Mouse (Mus musculus) neural tube, embryonic 14.5 days (tissue): ENCODE results near the gene Plekha3. TPM values are rescaled to one million over a fixed set of nuclear protein-coding genes. Genes with fewer than 3 reads are reported as not detected.

Experiments used
- ATAC-seq: fragments of 200-750 bp; cut with Nextera tagmentation; 2 replicates; pipeline ENCODE4 v1.8.0; 2017; ENCODE audit warnings: low read depth, mild to moderate bottlenecking, moderate TSS enrichment, moderate library complexity
- H3K27ac ChIP-seq: fragments of 300-500 bp; sonication (generic); 2 replicates; pipeline ENCODE4 v1.5.1; 2014; ENCODE audit warnings: low read depth, mild to moderate bottlenecking, control low read depth, low read length, moderate library complexity, mixed read lengths
- H3K27me3 ChIP-seq: fragments of 300-500 bp; sonication (generic); 2 replicates; pipeline ENCODE4 v1.6.1; 2014; ENCODE audit warnings: low read length; ENCODE audit not compliant: control insufficient read depth, insufficient read depth
- H3K36me3 ChIP-seq: fragments of 300-500 bp; sonication (generic); 2 replicates; pipeline ENCODE4 v1.6.1; 2014; ENCODE audit warnings: low read length, mixed read lengths; ENCODE audit not compliant: control insufficient read depth, insufficient read depth
- H3K4me1 ChIP-seq: fragments of 300-500 bp; sonication (generic); 2 replicates; pipeline ENCODE4 v1.6.1; 2014; ENCODE audit warnings: low read length; ENCODE audit not compliant: control insufficient read depth, insufficient read depth
- H3K4me2 ChIP-seq: fragments of 300-500 bp; sonication (generic); 2 replicates; pipeline ENCODE4 v1.6.1; 2014; ENCODE audit warnings: mild to moderate bottlenecking, low read depth, low read length, control low read depth
- H3K4me3 ChIP-seq: fragments of 300-500 bp; sonication (generic); 2 replicates; pipeline ENCODE4 v1.5.1; 2014; ENCODE audit warnings: low read depth, low read length, control low read depth, mixed read lengths
- H3K9ac ChIP-seq: fragments of 300-500 bp; sonication (generic); replicated peaks from 2 replicates; pipeline ENCODE4 v1.6.1; 2014; ENCODE audit warnings: low read depth, mild to moderate bottlenecking, control low read depth, low read length, mixed read lengths
- H3K9me3 ChIP-seq: fragments of 300-500 bp; sonication (generic); 2 replicates; pipeline ENCODE4 v1.6.1; 2016; ENCODE audit warnings: low read length; ENCODE audit not compliant: control insufficient read depth
- WGBS: fragments of 180-500 bp; shearing (Covaris S2); extraction: QIAGEN DNeasy Blood & Tissue Kit; methylation state at CpG from one replicate; pipeline ENCODE4 v1.1.7; 2014; 5-methylcytosine and 5-hydroxymethylcytosine counted together
- polyA plus RNA-seq: library from polyadenylated mRNA; unstranded; fragments of >200 nt; fragmentation: Nextera tagmentation; extraction: Ambion mirVana; gene quantifications from 2 replicates; pipeline ENCODE4 v1.2.1, GENCODE M21; 2014

Gene Plekha3
- 11.4 and 14.5 TPM in 2 replicates for polyA plus RNA-seq

- Histone ChIP-seq H3K4me2 (peak within 1 kb of the TSS; percentile 75), H3K27ac (peak within 1 kb of the TSS; percentile 73), H3K9me3 (no peaks in the 10 kb centered on the region), H3K27me3 (no peaks in the 10 kb centered on the region), H3K4me1 (peaks cover 27% of the 10 kb centered on the region), H3K4me3 (peak within 1 kb of the TSS; percentile 82), H3K9ac (peak within 1 kb of the TSS; percentile 88), H3K36me3 (0 out of 2 replicates have a peak, but pooled peaks cover 4% of the 10 kb centered on the region)
- peak; percentile 75 for ATAC-seq
- WGBS, result 5% methylated on average over 44 of the region's 52 CpGs
These were observed at the start of gene Plekha3 for GRCm38 (mm10) chr2:76674725-76675427. Plekha3 (plus strand) TSS chr2:76675281.

GRCm38 (mm10) chr2:76630293-76630692, 44.8 kb upstream of the Plekha3 start:
- WGBS, result 96% methylated on average over 12 of the region's 12 CpGs
- no peaks in the 10 kb centered on the region for H3K9me3 ChIP-seq

GRCm38 (mm10) chr2:76631600-76631999, 43.5 kb upstream of the Plekha3 start:
- Histone ChIP-seq H3K27ac (no peak overlapping the region), H3K4me1 (no peaks in the 10 kb centered on the region), H3K36me3 (peaks cover 57% of the 10 kb centered on the region), H3K4me3 (no peak overlapping the region), H3K4me2 (no peak overlapping the region), H3K9ac (no peak overlapping the region), H3K27me3 (no peaks in the 10 kb centered on the region), H3K9me3 (no peaks in the 10 kb centered on the region)
- no peak for ATAC-seq
- WGBS, result 90% methylated on average over 4 of the region's 4 CpGs

More at GRCm38 (mm10) chr2:76630293-76630692, 44.8 kb upstream of the Plekha3 start:
- no peak overlapping the region for H3K4me3 ChIP-seq
- H3K36me3 ChIP-seq, result peaks cover 45% of the 10 kb centered on the region
- ATAC-seq, result no peak
- H3K27me3 ChIP-seq, result no peaks in the 10 kb centered on the region
- no peaks in the 10 kb centered on the region for H3K4me1 ChIP-seq
- H3K9ac ChIP-seq, result no peak overlapping the region
- H3K27ac ChIP-seq, result no peak overlapping the region
- no peak overlapping the region for H3K4me2 ChIP-seq

DNA sequence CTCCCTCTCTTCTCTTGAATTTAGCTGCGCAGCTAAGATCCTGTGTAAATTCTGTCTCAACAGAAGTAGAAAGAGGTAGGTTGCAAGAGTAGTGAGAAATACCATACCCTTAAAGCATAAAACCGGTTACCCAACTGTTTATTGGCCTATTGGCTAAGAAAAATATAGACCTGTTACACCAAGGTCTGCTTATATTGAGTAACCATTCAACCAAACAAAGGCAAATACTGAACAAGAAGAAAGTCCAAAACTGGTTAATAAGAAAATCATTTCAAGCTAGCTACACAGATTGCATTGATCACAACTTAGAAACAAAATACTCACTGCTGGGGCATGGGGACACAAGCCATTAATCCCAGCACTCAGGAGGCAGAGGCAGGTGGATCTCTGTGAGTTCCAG, 35.4 kb upstream of the Plekha3 start:
- H3K36me3 ChIP-seq, result peaks cover 55% of the 10 kb centered on the region
- no peak for ATAC-seq
- 95% methylated on average over 2 of the region's 2 CpGs for WGBS

GRCm38 (mm10) chr2:76643801-76644200, 31.3 kb upstream of the Plekha3 start:
- peaks cover 8% of the 10 kb centered on the region for H3K4me1 ChIP-seq
- ATAC-seq, result no peak

More for the DNA sequence above, 35.4 kb upstream of the Plekha3 start:
- no peak overlapping the region for H3K27ac ChIP-seq
- no peaks in the 10 kb centered on the region for H3K9me3 ChIP-seq
- H3K4me3 ChIP-seq, result no peak overlapping the region
- H3K4me1 ChIP-seq, result no peaks in the 10 kb centered on the region
- H3K27me3 ChIP-seq, result no peaks in the 10 kb centered on the region
- no peak overlapping the region for H3K4me2 ChIP-seq
- H3K9ac ChIP-seq, result no peak overlapping the region

GRCm38 (mm10) chr2:76647441-76647869, 27.6 kb upstream of the Plekha3 start:
- Histone ChIP-seq H3K27ac (peak overlapping the region; percentile 91), H3K36me3 (no peaks in the 10 kb centered on the region), H3K4me1 (peaks cover 8% of the 10 kb centered on the region), H3K9ac (peak overlapping the region; percentile 81), H3K9me3 (no peaks in the 10 kb centered on the region), H3K4me3 (peak overlapping the region; percentile 79), H3K27me3 (no peaks in the 10 kb centered on the region), H3K4me2 (peak overlapping the region; percentile 77)
- 2% methylated on average over 29 of the region's 32 CpGs for WGBS
- peak; percentile 67 for ATAC-seq

More at GRCm38 (mm10) chr2:76643801-76644200, 31.3 kb upstream of the Plekha3 start:
- no peak overlapping the region for H3K27ac ChIP-seq
- no peaks in the 10 kb centered on the region for H3K9me3 ChIP-seq
- no peak overlapping the region for H3K4me2 ChIP-seq
- H3K27me3 ChIP-seq, result no peaks in the 10 kb centered on the region
- H3K36me3 ChIP-seq, result peaks cover 31% of the 10 kb centered on the region
- H3K4me3 ChIP-seq, result no peak overlapping the region
- no peak overlapping the region for H3K9ac ChIP-seq

GRCm38 (mm10) chr2:76647883-76648570, 27.1 kb upstream of the Plekha3 start, which contains the start of the genes Prkra and Pjvk:
Prkra (minus strand) TSS chr2:76648015.
Pjvk (plus strand) TSS chr2:76648476.
- ATAC-seq, result peak; percentile 98

DNA sequence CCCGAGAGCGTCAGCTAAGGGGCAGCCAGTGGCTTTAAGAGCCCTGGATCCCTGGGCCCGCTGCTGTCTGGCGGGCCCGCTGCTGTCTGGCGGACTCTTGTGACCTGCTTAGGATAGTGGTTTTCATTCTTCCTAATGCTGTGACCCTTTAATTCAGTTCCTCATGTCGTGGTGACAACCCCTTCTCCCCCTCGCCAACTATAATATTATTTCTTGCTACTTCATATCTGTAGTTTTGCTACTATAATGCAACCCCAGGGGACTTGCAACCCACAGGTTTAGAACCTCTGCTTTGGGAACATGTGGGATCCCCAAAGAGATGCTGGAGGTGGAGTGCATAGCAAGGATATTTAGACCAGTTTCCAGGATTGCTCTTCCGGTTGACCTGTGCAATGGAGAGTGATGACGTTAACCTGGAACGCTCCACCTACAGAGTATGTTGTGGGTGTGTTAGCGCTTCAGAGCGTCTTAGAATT, 26.4 kb upstream of the Plekha3 start:
- H3K4me3 ChIP-seq, result peak overlapping the region; percentile 79; the same call in 1 of the 2 replicates
- H3K27ac ChIP-seq, result peak overlapping the region; percentile 91
- no peaks in the 10 kb centered on the region for H3K36me3 ChIP-seq
- peak overlapping the region; percentile 44 for H3K4me2 ChIP-seq
- WGBS, result 30% methylated on average over 13 of the region's 13 CpGs
- H3K9me3 ChIP-seq, result no peaks in the 10 kb centered on the region
- peak overlapping the region; percentile 81 for H3K9ac ChIP-seq
- peak; percentile 34; the same call in 1 of the 2 replicates for ATAC-seq
- peaks cover 8% of the 10 kb centered on the region for H3K4me1 ChIP-seq
- no peaks in the 10 kb centered on the region for H3K27me3 ChIP-seq

More at GRCm38 (mm10) chr2:76647883-76648570, 27.1 kb upstream of the Plekha3 start, which contains the start of the genes Prkra and Pjvk:
- Histone ChIP-seq H3K36me3 (no peaks in the 10 kb centered on the region), H3K27ac (peak within 1 kb of the TSS; percentile 91), H3K9ac (peak within 1 kb of the TSS; percentile 81), H3K4me3 (peak within 1 kb of the TSS; percentile 79), H3K4me2 (peak within 1 kb of the TSS; percentile 77), H3K9me3 (no peaks in the 10 kb centered on the region), H3K27me3 (no peaks in the 10 kb centered on the region), H3K4me1 (peaks cover 8% of the 10 kb centered on the region)
- WGBS, result under 1% methylated on average over 42 of the region's 42 CpGs
